Mouse (Mus musculus) lung, postnatal 0 days (tissue): Measurements from ENCODE around the gene Uri1. TPM values are rescaled to one million over a fixed set of nuclear protein-coding genes. Genes with fewer than 3 reads are reported as not detected.

Experiments used
- ATAC-seq: fragments of 200-750 bp; cut with Nextera tagmentation; 2 replicates; pipeline ENCODE4 v1.8.0; 2017; ENCODE audit warnings: moderate library complexity
- DNase-seq: peaks from one replicate; pipeline ENCODE4 v3.0.0-alpha.2; 2016; ENCODE audit warnings: low spot score
- H3K27ac ChIP-seq: fragments of 300-500 bp; sonication (generic); 2 replicates; pipeline ENCODE4 v1.5.1; 2014; ENCODE audit warnings: antibody characterized with exemption, mild to moderate bottlenecking, low read length, mixed read lengths
- H3K27me3 ChIP-seq: fragments of 300-500 bp; sonication (generic); replicated peaks from 2 replicates; pipeline ENCODE4 v1.6.1; 2014; ENCODE audit warnings: low read length, mixed read lengths; ENCODE audit not compliant: insufficient read depth
- H3K36me3 ChIP-seq: fragments of 300-500 bp; sonication (generic); 2 replicates; pipeline ENCODE4 v1.6.1; 2014; ENCODE audit warnings: low read length, mixed read lengths; ENCODE audit not compliant: insufficient read depth
- H3K4me1 ChIP-seq: fragments of 300-500 bp; sonication (generic); 2 replicates; pipeline ENCODE4 v1.6.1; 2014; ENCODE audit warnings: antibody characterized with exemption, low read depth, low read length, mixed read lengths; ENCODE audit not compliant: insufficient read depth
- H3K4me2 ChIP-seq: fragments of 300-500 bp; sonication (generic); replicated peaks from 2 replicates; pipeline ENCODE4 v1.6.1; 2014; ENCODE audit warnings: low read depth, mild to moderate bottlenecking, low read length, moderate library complexity, mixed read lengths
- H3K4me3 ChIP-seq: fragments of 300-500 bp; sonication (generic); 2 replicates; pipeline ENCODE4 v1.5.1; 2014; ENCODE audit warnings: low read depth, low read length
- H3K9ac ChIP-seq: fragments of 300-500 bp; sonication (generic); replicated peaks from 2 replicates; pipeline ENCODE4 v1.6.1; 2014; ENCODE audit warnings: low read depth, mild to moderate bottlenecking
- H3K9me3 ChIP-seq: fragments of 300-500 bp; sonication (generic); 2 replicates; pipeline ENCODE4 v1.6.1; 2016; ENCODE audit warnings: low read length, mixed read lengths
- CTCF ChIP-seq: IDR thresholded peaks from 2 replicates; pipeline ENCODE4 v1.5.1; 2016; ENCODE audit warnings: antibody characterized with exemption, mild to moderate bottlenecking
- EP300 ChIP-seq: IDR thresholded peaks from 2 replicates; pipeline ENCODE4 v1.6.1; 2016; ENCODE audit warnings: antibody characterized with exemption, mild to moderate bottlenecking, control low read depth
- WGBS: fragments of 180-500 bp; shearing (Covaris S2); extraction: QIAGEN DNeasy Blood & Tissue Kit; methylation state at CpG from one replicate; pipeline ENCODE4 v1.1.7; 2014; 5-methylcytosine and 5-hydroxymethylcytosine counted together
- polyA plus RNA-seq: library from polyadenylated mRNA; unstranded; fragments of >200 nt; fragmentation: Nextera tagmentation; extraction: Ambion mirVana; gene quantifications from 2 replicates; pipeline ENCODE4 v1.2.1, GENCODE M21; 2015

Gene Uri1
- polyA plus RNA-seq, 1 experiment from 2014 or later = 32.8 TPM

- peak; percentile 83 for ATAC-seq
- H3K27ac ChIP-seq = peak overlapping the region; percentile 96
- H3K9ac ChIP-seq = peak overlapping the region; percentile 71
- no peaks in the 10 kb centered on the region for H3K27me3 ChIP-seq
- no peaks in the 10 kb centered on the region for H3K4me1 ChIP-seq
- H3K9me3 ChIP-seq = no peaks in the 10 kb centered on the region
- under 1% methylated on average over 65 of the region's 67 CpGs for whole genome bisulfite sequencing
- peak; percentile 23; the same call in 1 of the 2 replicates for TF ChIP-seq CTCF
- TF ChIP-seq EP300 = peak; percentile 35; the same call in 1 of the 2 replicates
- DNase-seq = peak; percentile 91
- peak overlapping the region; percentile 79 for H3K4me2 ChIP-seq
- no peaks in the 10 kb centered on the region for H3K36me3 ChIP-seq
- peak overlapping the region; percentile 89 for H3K4me3 ChIP-seq
Observed at GRCm38 (mm10) chr7:38018416-38019368, 4.7 kb downstream of the Uri1 start.

GRCm38 (mm10) chr7:38015356-38015755 is 8.0 kb downstream of the Uri1 start:
- 55% methylated on average over 5 of the region's 5 CpGs for WGBS
- DNase-seq (no peak), ATAC-seq (no peak)
- Histone ChIP-seq H3K4me3 (no peak overlapping the region), H3K9ac (no peak overlapping the region), H3K9me3 (no peaks in the 10 kb centered on the region), H3K36me3 (no peaks in the 10 kb centered on the region), H3K4me2 (no peak overlapping the region), H3K27ac (no peak overlapping the region), H3K27me3 (no peaks in the 10 kb centered on the region), H3K4me1 (no peaks in the 10 kb centered on the region)
- TF ChIP-seq CTCF (no peak), EP300 (no peak)

- no peak overlapping the region for H3K4me3 ChIP-seq
- H3K9me3 ChIP-seq = no peaks in the 10 kb centered on the region
- no peak overlapping the region for H3K4me2 ChIP-seq
- no peaks in the 10 kb centered on the region for H3K4me1 ChIP-seq
- 50% methylated on average over 3 of the region's 3 CpGs for WGBS
- TF ChIP-seq EP300 (no peak), CTCF (no peak)
- no peak overlapping the region for H3K27ac ChIP-seq
- no peaks in the 10 kb centered on the region for H3K27me3 ChIP-seq
- H3K36me3 ChIP-seq = no peaks in the 10 kb centered on the region
- ATAC-seq (no peak), DNase-seq (no peak)
- H3K9ac ChIP-seq = no peak overlapping the region
Observed at GRCm38 (mm10) chr7:38013946-38014345, 9.4 kb downstream of the Uri1 start.

- H3K4me1 ChIP-seq = no peaks in the 10 kb centered on the region
- no peak overlapping the region for H3K9ac ChIP-seq
- no peaks in the 10 kb centered on the region for H3K36me3 ChIP-seq
- no peak overlapping the region for H3K4me2 ChIP-seq
- no peak overlapping the region for H3K4me3 ChIP-seq
- no peak for DNase-seq
- H3K27me3 ChIP-seq = no peaks in the 10 kb centered on the region
- no peak for TF ChIP-seq EP300
- no peak for TF ChIP-seq CTCF
- H3K27ac ChIP-seq = no peak overlapping the region
- no peaks in the 10 kb centered on the region for H3K9me3 ChIP-seq
- WGBS = 96% methylated on average over 4 of the region's 4 CpGs
- ATAC-seq = no peak
Observed at GRCm38 (mm10) chr7:38012811-38013210, 10.5 kb downstream of the Uri1 start.

GRCm38 (mm10) chr7:38008359-38008758 is 15.0 kb downstream of the Uri1 start:
- Histone ChIP-seq H3K9ac (no peak overlapping the region), H3K4me1 (no peaks in the 10 kb centered on the region), H3K36me3 (no peaks in the 10 kb centered on the region), H3K4me3 (no peak overlapping the region), H3K4me2 (no peak overlapping the region), H3K9me3 (no peaks in the 10 kb centered on the region), H3K27ac (no peak overlapping the region), H3K27me3 (no peaks in the 10 kb centered on the region)
- no peak for DNase-seq
- 75% methylated on average over 6 of the region's 6 CpGs for WGBS
- TF ChIP-seq EP300 = no peak
- TF ChIP-seq CTCF = no peak
- no peak for ATAC-seq

- H3K36me3 ChIP-seq = no peaks in the 10 kb centered on the region
- H3K27ac ChIP-seq = no peak overlapping the region
- 92% methylated on average over 2 of the region's 2 CpGs for WGBS
- H3K27me3 ChIP-seq = no peaks in the 10 kb centered on the region
- DNase-seq (no peak), ATAC-seq (no peak)
- no peak for TF ChIP-seq CTCF
- TF ChIP-seq EP300 = no peak
- no peak overlapping the region for H3K4me2 ChIP-seq
- H3K4me3 ChIP-seq = no peak overlapping the region
- H3K9me3 ChIP-seq = no peaks in the 10 kb centered on the region
- H3K4me1 ChIP-seq = no peaks in the 10 kb centered on the region
- H3K9ac ChIP-seq = no peak overlapping the region
Observed at GRCm38 (mm10) chr7:38002451-38002850, 20.9 kb downstream of the Uri1 start.
